Mouse (Mus musculus) heart, embryonic 10.5 days (tissue): ENCODE data around the gene St6galnac4. TPM values are rescaled to one million over a fixed set of nuclear protein-coding genes. Genes with fewer than 3 reads are reported as not detected.

ENCODE experiments used
- DNase-seq: peaks from one replicate; pipeline ENCODE4 v3.0.0-alpha.2; 2017; ENCODE audit warnings: low spot score
- H3K27ac ChIP-seq: fragments of 300-500 bp; sonication (generic); 2 replicates; pipeline ENCODE4 v1.5.1; 2016; ENCODE audit warnings: mild to moderate bottlenecking
- H3K27me3 ChIP-seq: fragments of 300-500 bp; sonication (generic); 2 replicates; pipeline ENCODE4 v1.6.1; 2016; ENCODE audit warnings: mild to moderate bottlenecking; ENCODE audit not compliant: poor library complexity, insufficient read depth, severe bottlenecking
- H3K36me3 ChIP-seq: fragments of 300-500 bp; sonication (generic); 2 replicates; pipeline ENCODE4 v1.6.1; 2016; ENCODE audit warnings: mild to moderate bottlenecking, moderate library complexity
- H3K4me1 ChIP-seq: fragments of 300-500 bp; sonication (generic); 2 replicates; pipeline ENCODE4 v1.6.1; 2016; ENCODE audit warnings: mild to moderate bottlenecking
- H3K4me3 ChIP-seq: fragments of 300-500 bp; sonication (generic); 2 replicates; pipeline ENCODE4 v1.5.1; 2016; ENCODE audit warnings: mild to moderate bottlenecking, moderate library complexity
- H3K9me3 ChIP-seq: fragments of 300-500 bp; sonication (generic); 2 replicates; pipeline ENCODE4 v1.6.1; 2016; ENCODE audit warnings: mild to moderate bottlenecking, moderate library complexity
- WGBS: fragments of 180-500 bp; shearing (Covaris S2); methylation state at CpG from one replicate; pipeline ENCODE4 v1.1.7; 2016; 5-methylcytosine and 5-hydroxymethylcytosine counted together
- polyA plus RNA-seq: library from polyadenylated mRNA; unstranded; fragments of >200 nt; fragmentation: Nextera tagmentation; extraction: Ambion mirVana; gene quantifications from 2 replicates; pipeline ENCODE4 v1.2.1, GENCODE M21; 2016

Gene St6galnac4
- polyA plus RNA-seq, 1 experiment from 2014 or later: 39.8 TPM

DNA sequence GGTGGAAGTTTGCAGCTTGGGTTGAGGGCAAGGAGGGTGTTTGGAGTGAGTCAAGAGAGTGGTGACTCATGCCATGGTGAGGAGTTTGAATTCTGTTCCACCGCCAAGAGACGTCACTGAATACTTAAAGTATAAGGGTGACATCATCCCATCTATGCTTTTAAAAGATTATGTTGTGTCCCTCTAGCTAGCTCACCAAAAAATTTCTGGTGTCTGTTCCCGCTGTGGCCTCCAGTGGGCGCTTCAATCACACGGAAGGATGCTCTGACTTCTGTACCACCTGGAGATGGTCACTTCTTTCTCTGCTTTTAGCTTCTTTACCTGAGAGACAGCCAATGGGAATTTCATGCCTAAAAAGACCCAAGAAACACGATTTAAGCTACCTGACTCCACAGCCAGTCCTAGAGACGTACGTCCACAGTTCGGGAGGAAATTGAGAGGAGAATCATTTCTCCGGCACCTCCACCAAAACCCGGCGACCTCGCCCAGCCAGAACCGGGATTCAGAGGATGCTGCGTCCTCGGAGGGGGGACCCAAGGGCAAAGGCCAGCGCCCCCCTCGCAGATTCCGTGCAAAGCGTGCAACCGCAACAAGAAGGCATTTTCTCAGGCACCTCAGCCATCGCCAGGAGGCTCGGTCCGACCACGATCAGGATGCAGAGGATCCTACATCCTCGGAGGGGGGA is 11.9 kb upstream of the St6galnac4 start:
- peaks cover 15% of the 10 kb centered on the region for H3K36me3 ChIP-seq
- peak overlapping the region; percentile 63 for H3K4me3 ChIP-seq
- 2% methylated on average over 26 of the region's 26 CpGs for WGBS
- peaks cover 44% of the 10 kb centered on the region for H3K27me3 ChIP-seq
- peaks cover 26% of the 10 kb centered on the region for H3K4me1 ChIP-seq
- H3K27ac ChIP-seq: 0 out of 2 replicates have a peak overlapping the region, but pooled peaks have one; percentile 1
- no peak for DNase-seq
- H3K9me3 ChIP-seq: no peaks in the 10 kb centered on the region

DNA sequence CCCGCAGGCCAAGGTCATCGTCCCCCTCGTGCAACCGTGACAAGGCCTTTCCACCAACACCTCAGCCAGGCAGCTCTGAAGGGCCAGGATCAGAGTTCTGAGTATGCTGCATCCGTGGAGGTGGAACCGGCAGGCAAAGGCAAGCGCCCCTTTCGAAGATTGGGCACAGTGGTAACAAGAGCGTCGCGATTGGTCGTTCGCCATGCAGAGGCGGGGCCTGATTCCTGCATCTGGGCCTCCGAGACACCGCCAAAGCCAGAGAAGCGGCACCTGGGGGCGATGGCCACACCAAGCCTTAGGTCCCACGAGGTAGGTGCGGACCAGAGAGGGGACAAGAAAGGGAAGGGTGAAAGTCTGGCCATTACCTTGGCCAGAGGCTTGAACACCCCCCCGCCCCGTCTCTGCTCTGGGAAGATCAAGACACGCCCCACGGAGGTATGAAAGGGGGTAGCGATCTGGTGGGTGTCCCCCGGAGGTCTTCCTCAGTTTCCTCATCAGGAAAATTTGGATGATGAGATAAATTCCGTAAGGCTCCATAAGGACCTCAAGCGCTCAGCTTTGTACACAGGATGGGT is 11.2 kb upstream of the St6galnac4 start, which contains the start of gene 9430097D07Rik:
Gene 9430097D07Rik, minus strand, starts transcription at position 99 of the 575 bp plus-strand sequence.
- peak; percentile 80 for DNase-seq
- Histone ChIP-seq H3K4me3 (peak within 1 kb of the TSS; percentile 63), H3K4me1 (peaks cover 26% of the 10 kb centered on the region), H3K27ac (0 out of 2 replicates have a peak within 1 kb of the TSS, but pooled peaks have one; percentile 1), H3K27me3 (peaks cover 50% of the 10 kb centered on the region), H3K9me3 (no peaks in the 10 kb centered on the region), H3K36me3 (peaks cover 15% of the 10 kb centered on the region)
- 5% methylated on average over 28 of the region's 28 CpGs for WGBS

DNA sequence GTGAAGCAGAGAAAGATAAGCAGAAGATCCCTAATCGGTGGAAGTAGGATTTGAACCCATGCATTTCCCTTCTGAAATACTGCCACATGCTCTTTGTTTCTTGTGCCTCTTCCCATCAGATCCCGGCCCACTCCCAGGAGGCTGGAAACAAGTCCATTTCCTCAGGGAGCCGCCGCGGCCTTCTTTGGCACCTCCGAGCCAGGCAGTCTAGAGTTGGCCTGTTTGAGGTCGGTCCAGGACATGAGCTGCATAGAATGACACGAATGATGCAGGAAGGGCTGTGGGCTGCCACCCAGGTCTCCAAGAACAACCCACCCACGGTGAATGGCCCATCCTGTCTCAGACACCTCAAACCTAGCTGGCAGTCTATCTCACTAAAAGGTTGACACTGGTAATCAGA is 10.4 kb upstream of the St6galnac4 start:
- Histone ChIP-seq H3K36me3 (peaks cover 15% of the 10 kb centered on the region), H3K27me3 (peaks cover 52% of the 10 kb centered on the region), H3K4me3 (no peak overlapping the region), H3K4me1 (peaks cover 26% of the 10 kb centered on the region), H3K27ac (no peak overlapping the region), H3K9me3 (no peaks in the 10 kb centered on the region)
- DNase-seq: no peak
- 86% methylated on average over 9 of the region's 9 CpGs for WGBS

DNA sequence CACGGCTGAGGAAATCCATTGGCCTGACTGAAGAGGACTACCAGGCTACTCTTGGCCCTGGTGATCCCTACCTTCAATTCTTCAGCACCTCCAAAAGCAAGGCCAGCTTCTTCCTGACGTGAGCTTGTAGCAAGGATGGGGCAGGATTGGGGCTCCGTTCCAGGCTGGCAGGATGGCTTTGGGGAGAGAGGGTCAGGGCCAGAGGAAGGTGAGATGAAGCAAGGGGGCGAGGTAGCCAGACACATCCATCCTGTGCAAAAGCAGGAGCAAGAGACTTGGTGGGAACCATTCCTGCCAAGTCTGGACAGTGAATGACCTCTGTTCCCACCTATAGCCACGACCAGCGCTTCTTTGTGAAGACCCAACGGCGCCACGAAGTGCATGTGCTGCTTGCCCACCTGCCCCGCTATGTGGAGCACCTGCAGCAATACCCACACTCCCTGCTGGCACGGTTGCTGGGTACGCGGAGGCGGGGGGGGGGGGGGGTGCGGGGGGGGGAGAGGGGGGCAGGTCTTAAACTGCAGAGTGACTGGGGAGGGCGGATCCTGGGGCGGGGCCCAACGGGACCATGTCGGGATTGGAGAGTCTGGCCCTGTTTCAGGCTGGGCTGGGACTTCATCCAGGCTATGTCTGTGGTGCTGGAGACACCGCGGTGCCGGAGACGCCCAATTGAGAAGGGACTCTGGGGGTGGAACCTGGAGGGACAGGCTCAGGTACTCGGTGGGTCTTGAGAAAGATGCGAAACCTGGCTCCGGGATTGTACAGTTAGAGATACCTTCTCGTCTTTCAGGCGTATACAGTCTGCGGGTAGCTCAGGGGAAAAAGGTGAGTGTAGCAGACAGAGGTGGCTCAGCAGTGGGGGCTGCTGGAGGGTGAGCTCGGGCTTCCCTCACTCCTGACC is 8.5 kb upstream of the St6galnac4 start:
- Histone ChIP-seq H3K9me3 (no peaks in the 10 kb centered on the region), H3K27ac (no peak overlapping the region), H3K4me3 (peak overlapping the region; percentile 12; the same call in 1 of the 2 replicates), H3K27me3 (peaks cover 56% of the 10 kb centered on the region), H3K36me3 (peaks cover 3% of the 10 kb centered on the region), H3K4me1 (peaks cover 27% of the 10 kb centered on the region)
- no peak for DNase-seq
- WGBS: 40% methylated on average over 24 of the region's 30 CpGs

DNA sequence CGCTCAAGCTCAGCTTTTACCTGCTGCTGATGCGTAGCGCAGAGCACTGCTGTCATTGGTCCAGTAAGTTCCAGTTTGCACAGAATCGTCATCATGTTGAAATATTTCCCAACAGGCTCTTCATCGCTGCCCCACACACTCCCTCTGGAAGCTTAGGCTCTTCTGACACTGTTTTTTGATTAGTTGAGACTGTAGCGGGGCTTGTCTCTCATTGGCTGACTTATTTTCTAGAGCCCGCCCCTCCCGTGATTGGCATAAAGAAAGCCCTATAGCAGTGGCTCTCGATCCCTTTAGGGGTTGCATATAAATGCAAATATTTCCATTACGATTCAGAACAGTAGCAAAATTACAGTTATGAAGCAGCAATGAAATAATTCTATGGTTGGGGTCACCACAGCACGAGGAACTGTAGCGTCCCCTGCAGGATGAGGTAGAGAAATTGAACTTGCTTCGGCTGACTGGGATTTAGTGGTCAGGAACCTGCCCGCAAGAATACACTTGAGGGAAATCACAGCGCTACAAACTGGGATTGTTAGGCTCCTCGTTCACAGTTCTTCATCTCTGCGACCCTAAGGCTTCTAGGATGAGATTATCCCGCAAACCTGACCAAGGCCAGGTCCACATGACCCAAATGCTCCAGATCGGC is 5.3 kb upstream of the St6galnac4 start:
- 36% methylated on average over 19 of the region's 19 CpGs for WGBS
- DNase-seq: no peak
- peak overlapping the region; percentile 42 for H3K4me3 ChIP-seq

DNA sequence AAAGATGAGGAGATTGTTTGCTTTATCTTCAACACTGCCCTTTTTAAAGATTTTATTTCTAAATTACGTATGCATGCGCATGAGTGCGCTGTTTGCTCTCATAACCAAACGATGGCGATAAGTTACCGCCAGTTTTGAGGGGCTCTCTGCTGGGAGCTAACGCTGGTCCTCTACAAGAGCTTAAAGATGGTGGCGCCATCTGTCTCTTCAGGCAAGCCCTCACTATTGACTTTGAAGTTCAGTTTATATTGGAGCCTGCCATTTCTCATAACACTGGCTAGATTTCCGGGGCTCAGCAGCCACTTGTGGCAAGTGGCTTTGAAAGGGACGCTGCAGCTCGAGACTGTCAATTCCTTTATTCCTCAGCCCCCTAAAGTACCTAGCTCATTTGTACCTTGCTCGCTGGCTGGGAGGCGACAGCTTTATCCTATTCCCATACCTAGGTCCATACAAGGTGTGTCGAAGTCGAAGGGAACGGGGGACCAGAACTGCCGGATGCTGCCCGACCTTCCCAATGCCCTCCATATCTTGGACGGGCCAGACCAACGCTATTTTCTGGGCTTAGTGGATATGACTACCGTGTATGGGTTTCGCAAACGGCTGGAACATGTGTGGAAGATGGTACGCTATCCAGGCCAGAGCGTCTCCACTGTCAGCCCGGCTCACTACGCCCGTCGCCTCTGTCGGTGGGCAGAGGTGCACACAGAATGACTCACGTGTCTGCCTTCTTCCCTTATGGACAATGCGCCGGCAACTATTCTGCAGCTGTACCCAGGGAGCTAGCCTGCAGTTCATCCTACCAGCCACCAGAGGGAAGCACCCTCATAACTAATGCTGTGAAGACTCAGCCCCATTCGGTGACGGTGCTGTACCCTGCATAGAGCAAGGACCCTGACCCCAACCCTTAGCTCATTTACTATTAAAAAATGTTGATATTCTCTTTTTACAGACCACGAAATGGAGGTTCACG is 3.8 kb upstream of the St6galnac4 start:
- 11% methylated on average over 37 of the region's 37 CpGs for WGBS
- Histone ChIP-seq H3K9me3 (no peaks in the 10 kb centered on the region), H3K27me3 (peaks cover 31% of the 10 kb centered on the region), H3K27ac (peak overlapping the region; percentile 43; the same call in 1 of the 2 replicates), H3K36me3 (no peaks in the 10 kb centered on the region), H3K4me1 (peaks cover 32% of the 10 kb centered on the region), H3K4me3 (peak overlapping the region; percentile 49)
- DNase-seq: peak; percentile 92

More for the DNA sequence above, 5.3 kb upstream of the St6galnac4 start:
- H3K4me1 ChIP-seq: peaks cover 19% of the 10 kb centered on the region
- no peaks in the 10 kb centered on the region for H3K9me3 ChIP-seq
- peaks cover 46% of the 10 kb centered on the region for H3K27me3 ChIP-seq
- no peak overlapping the region for H3K27ac ChIP-seq
- H3K36me3 ChIP-seq: no peaks in the 10 kb centered on the region

DNA sequence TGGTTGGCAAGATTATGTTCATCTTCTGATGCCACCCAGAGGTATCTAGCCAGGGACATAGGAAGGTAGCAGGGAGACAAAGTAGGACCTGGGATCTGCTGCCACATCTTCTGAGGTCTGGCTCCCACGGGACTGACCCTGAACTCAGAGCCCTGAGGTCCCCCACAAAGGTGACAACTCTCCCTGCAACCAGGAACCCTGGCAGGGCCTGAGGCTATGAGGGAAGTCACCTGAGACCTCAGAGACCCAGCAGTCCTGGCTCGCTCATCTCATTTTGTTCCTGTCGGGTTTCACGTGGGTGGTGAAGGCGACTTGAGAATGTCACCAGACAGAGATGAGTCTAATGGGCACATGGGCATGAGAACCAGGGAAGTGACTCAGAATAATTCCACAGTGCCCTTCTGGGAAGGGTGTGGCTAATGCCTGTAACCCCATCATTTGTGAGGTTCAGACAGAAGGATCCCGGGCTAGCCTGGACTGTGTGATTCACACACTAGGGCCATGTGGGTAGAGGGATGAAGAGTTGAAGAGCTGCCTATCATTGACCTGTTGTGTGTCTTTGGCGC is 1.7 kb upstream of the St6galnac4 start:
- H3K4me3 ChIP-seq: no peak overlapping the region
- WGBS: 83% methylated on average over 7 of the region's 7 CpGs
- H3K27me3 ChIP-seq: peaks cover 10% of the 10 kb centered on the region
- no peak overlapping the region for H3K27ac ChIP-seq
- no peaks in the 10 kb centered on the region for H3K9me3 ChIP-seq
- peaks cover 12% of the 10 kb centered on the region for H3K36me3 ChIP-seq
- no peak for DNase-seq
- peaks cover 47% of the 10 kb centered on the region for H3K4me1 ChIP-seq

DNA sequence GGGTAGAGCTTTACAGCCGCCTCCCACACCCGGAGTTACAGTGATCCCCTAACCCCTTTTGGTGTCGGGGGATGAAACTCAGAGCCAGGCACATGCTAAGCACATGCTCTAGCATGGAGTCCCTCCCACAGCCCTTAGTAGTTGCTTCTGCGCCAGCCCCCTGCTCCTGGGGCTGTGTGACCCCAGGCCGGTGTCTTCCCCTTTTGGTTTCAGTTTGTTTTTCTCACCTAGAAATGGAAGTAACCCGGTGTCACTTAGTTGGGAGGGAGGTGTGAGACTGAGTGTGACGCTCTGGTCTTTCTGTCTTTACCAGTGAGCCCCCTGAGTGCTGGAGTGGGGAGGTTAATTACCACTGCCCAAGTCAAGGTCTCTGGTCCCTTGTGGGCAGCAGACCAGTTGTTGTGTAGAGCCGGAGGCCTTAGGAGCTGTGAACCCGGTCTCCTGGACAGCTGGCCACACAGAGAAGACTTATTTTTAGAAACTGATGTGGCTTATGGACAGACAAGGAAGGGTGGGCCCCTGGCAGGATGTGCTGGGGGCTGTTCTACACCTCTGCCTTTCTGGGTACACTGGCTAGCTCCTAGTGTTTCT is 931 bp downstream of the St6galnac4 start:
- Histone ChIP-seq H3K36me3 (peaks cover 25% of the 10 kb centered on the region), H3K27ac (peak overlapping the region; percentile 85), H3K27me3 (no peaks in the 10 kb centered on the region), H3K4me3 (peak overlapping the region; percentile 64), H3K9me3 (no peaks in the 10 kb centered on the region), H3K4me1 (peaks cover 39% of the 10 kb centered on the region)
- DNase-seq: no peak
- 14% methylated on average over 9 of the region's 9 CpGs for WGBS

DNA sequence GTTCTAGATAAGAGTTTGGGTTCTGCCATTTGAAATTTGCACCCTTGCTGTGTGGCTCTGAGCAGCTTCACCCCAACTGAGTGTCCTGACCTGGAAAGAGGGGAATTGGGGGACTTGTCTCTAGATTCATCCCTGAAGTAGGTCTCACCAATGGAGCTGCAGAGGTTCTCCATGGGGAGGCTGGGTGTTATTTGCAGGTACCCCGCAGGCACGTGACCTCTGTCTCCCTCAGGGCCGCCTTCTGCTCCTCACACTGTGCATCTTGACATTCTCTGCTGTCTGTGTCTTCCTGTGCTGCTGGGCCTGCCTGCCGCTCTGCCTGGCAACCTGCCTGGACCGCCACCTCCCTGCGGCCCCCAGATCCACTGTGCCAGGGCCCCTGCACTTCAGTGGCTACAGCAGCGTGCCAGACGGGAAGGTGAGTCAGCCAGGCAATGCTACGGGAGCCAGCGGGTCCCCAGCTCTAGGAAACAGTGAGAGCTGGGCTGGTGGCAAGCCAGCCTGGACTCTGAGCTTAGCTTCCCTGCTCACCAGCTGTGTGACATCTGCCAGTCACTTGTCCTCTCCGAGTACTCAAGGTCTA is 2.4 kb downstream of the St6galnac4 start:
- H3K36me3 ChIP-seq: peaks cover 36% of the 10 kb centered on the region
- WGBS: 63% methylated on average over 11 of the region's 11 CpGs
- no peak for DNase-seq
- peaks cover 33% of the 10 kb centered on the region for H3K4me1 ChIP-seq
- no peaks in the 10 kb centered on the region for H3K27me3 ChIP-seq
- no peaks in the 10 kb centered on the region for H3K9me3 ChIP-seq
- peak overlapping the region; percentile 24 for H3K27ac ChIP-seq
- no peak overlapping the region; the same call in 1 of the 2 replicates for H3K4me3 ChIP-seq

DNA sequence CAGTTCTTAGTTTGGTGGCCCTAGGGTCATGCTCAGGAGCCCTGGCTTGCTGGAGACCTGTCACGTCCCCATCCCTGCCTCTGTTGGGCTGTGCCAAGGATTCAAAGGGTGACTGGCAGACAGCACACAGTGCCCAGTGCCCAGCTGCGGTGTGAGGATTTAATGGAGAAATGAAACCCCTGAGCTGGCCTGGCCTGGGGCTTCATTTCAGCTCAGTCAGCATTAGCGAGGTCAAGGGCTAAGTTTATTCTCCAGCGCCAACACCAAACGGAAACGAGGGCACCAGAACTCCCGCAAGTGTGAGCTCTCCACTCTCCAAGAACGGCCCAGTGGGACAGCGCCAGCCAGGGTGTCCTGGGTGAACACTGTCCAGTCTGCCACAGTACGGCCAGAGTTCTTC is 3.3 kb downstream of the St6galnac4 start:
- H3K27me3 ChIP-seq: no peaks in the 10 kb centered on the region
- H3K9me3 ChIP-seq: no peaks in the 10 kb centered on the region
- H3K4me1 ChIP-seq: peaks cover 33% of the 10 kb centered on the region
- H3K4me3 ChIP-seq: no peak overlapping the region
- no peak for DNase-seq
- no peak overlapping the region for H3K27ac ChIP-seq
- peaks cover 45% of the 10 kb centered on the region for H3K36me3 ChIP-seq
- 85% methylated on average over 10 of the region's 10 CpGs for WGBS

DNA sequence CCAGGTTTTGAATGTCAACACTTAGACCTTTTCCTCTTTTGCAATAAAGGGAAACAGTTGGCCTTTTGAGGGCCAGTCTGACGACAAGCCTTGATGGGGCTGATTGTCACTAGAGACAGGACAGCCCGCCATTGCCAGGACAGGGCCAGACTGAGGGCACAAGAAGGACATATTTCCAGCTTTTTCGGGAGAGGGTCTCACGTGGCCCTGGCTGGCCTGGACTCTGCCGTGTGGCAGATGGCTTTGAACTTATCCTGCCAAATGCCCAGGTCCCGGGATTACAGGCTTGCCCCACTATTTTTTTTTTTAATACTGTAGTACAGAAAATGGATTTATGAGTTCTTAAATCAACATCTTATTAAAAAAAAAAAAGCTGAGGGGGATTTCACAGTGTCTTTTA is 4.4 kb downstream of the St6galnac4 start:
- no peak for DNase-seq
- Histone ChIP-seq H3K4me3 (no peak overlapping the region), H3K9me3 (no peaks in the 10 kb centered on the region), H3K36me3 (peaks cover 55% of the 10 kb centered on the region), H3K27ac (no peak overlapping the region), H3K27me3 (no peaks in the 10 kb centered on the region), H3K4me1 (peaks cover 30% of the 10 kb centered on the region)
- 71% methylated on average over 6 of the region's 6 CpGs for WGBS
